Mouse (Mus musculus) stomach, postnatal 0 days (tissue): Measurements from ENCODE around the gene Eml1. TPM values are rescaled to one million over a fixed set of nuclear protein-coding genes. Genes with fewer than 3 reads are reported as not detected.
A peak's percentile ranks its signal among the peaks of the same experiment; 100 is the strongest.

Source experiments
- ATAC-seq: fragments of 200-750 bp; cut with Nextera tagmentation; 2 replicates; pipeline ENCODE4 v1.8.0; 2017; ENCODE audit not compliant: low FRiP score, low TSS enrichment
- DNase-seq: peaks from one replicate; pipeline ENCODE4 v3.0.0-alpha.2; 2016; ENCODE audit warnings: low spot score
- H3K27ac ChIP-seq: fragments of 300-500 bp; sonication (generic); replicated peaks from 2 replicates; pipeline ENCODE4 v1.5.1; 2014; ENCODE audit warnings: mild to moderate bottlenecking, control low read depth
- H3K27me3 ChIP-seq: fragments of 300-500 bp; sonication (generic); 2 replicates; pipeline ENCODE4 v1.6.1; 2014; ENCODE audit warnings: low read length; ENCODE audit not compliant: control insufficient read depth, insufficient read depth
- H3K36me3 ChIP-seq: fragments of 300-500 bp; sonication (generic); 2 replicates; pipeline ENCODE4 v1.6.1; 2014; ENCODE audit warnings: low read length, mixed read lengths; ENCODE audit not compliant: control insufficient read depth, insufficient read depth
- H3K4me1 ChIP-seq: fragments of 300-500 bp; sonication (generic); replicated peaks from 2 replicates; pipeline ENCODE4 v1.6.1; 2014; ENCODE audit warnings: antibody characterized with exemption; ENCODE audit not compliant: control insufficient read depth, insufficient read depth
- H3K4me2 ChIP-seq: fragments of 300-500 bp; sonication (generic); replicated peaks from 2 replicates; pipeline ENCODE4 v1.6.1; 2014; ENCODE audit warnings: low read depth, mild to moderate bottlenecking, control low read depth, moderate library complexity
- H3K4me3 ChIP-seq: fragments of 300-500 bp; sonication (generic); 2 replicates; pipeline ENCODE4 v1.5.1; 2014; ENCODE audit warnings: low read depth, low read length, control low read depth
- H3K9ac ChIP-seq: fragments of 300-500 bp; sonication (generic); 2 replicates; pipeline ENCODE4 v1.6.1; 2014; ENCODE audit warnings: mild to moderate bottlenecking, low read length, control low read depth, mixed read lengths
- H3K9me3 ChIP-seq: fragments of 300-500 bp; sonication (generic); 2 replicates; pipeline ENCODE4 v1.6.1; 2016; ENCODE audit warnings: low read length; ENCODE audit not compliant: control insufficient read depth
- CTCF ChIP-seq: IDR thresholded peaks from 2 replicates; pipeline ENCODE4 v1.5.1; 2016; ENCODE audit warnings: antibody characterized with exemption, low read depth, mild to moderate bottlenecking, moderate library complexity
- EP300 ChIP-seq: optimal IDR thresholded peaks from 2 replicates; pipeline ENCODE3; 2016; ENCODE audit warnings: antibody characterized with exemption
- WGBS: fragments of 180-500 bp; shearing (Covaris S2); extraction: QIAGEN DNeasy Blood & Tissue Kit; methylation state at CpG from one replicate; pipeline ENCODE4 v1.1.7; 2014; 5-methylcytosine and 5-hydroxymethylcytosine counted together
- polyA plus RNA-seq: library from polyadenylated mRNA; unstranded; fragments of >200 nt; fragmentation: Nextera tagmentation; extraction: Ambion mirVana; gene quantifications from 2 replicates; pipeline ENCODE4 v1.2.1, GENCODE M21; 2015

Gene Eml1
- polyA plus RNA-seq, 1 experiment from 2014 or later: 53.8 TPM

- WGBS: 51% methylated on average over 7 of the region's 7 CpGs
- Histone ChIP-seq H3K4me2 (no peak overlapping the region), H3K9ac (no peak overlapping the region), H3K36me3 (no peaks in the 10 kb centered on the region), H3K27me3 (no peaks in the 10 kb centered on the region), H3K4me3 (no peak overlapping the region), H3K9me3 (no peaks in the 10 kb centered on the region), H3K4me1 (no peaks in the 10 kb centered on the region), H3K27ac (no peak overlapping the region)
- ATAC-seq: no peak
- no peak for DNase-seq
- TF ChIP-seq EP300 (no peak), CTCF (peak; percentile 23; the same call in 1 of the 2 replicates)
These were observed 208.6 kb downstream of the Eml1 start for GRCm38 (mm10) chr12:108579156-108579871.

GRCm38 (mm10) chr12:108583775-108584174 is 213.0 kb downstream of the Eml1 start:
- H3K9ac ChIP-seq: no peak overlapping the region
- DNase-seq (no peak), ATAC-seq (no peak)
- no peaks in the 10 kb centered on the region for H3K4me1 ChIP-seq
- 62% methylated on average over 1 of the region's 1 CpGs for WGBS
- H3K4me2 ChIP-seq: no peak overlapping the region
- no peaks in the 10 kb centered on the region for H3K9me3 ChIP-seq
- no peaks in the 10 kb centered on the region for H3K36me3 ChIP-seq
- no peak overlapping the region for H3K4me3 ChIP-seq
- TF ChIP-seq EP300 (no peak), CTCF (no peak)
- no peak overlapping the region for H3K27ac ChIP-seq
- H3K27me3 ChIP-seq: no peaks in the 10 kb centered on the region

Other genes with a start within 250 kb of the Eml1 start
- 54.5 and 56.2 TPM in 2 replicates for gene Setd3, start 191.6 kb upstream of the Eml1 start, polyA plus RNA-seq
- gene Ccnk, start 191.4 kb upstream of the Eml1 start, polyA plus RNA-seq: 1.6 TPM in 2 replicates
- gene Ccdc85c, start 95.5 kb upstream of the Eml1 start, polyA plus RNA-seq: 6.7 and 7.0 TPM in 2 replicates
- gene Hhipl1, start 64.7 kb upstream of the Eml1 start, polyA plus RNA-seq: 0.23 and 0.24 TPM in 2 replicates
- gene Cyp46a1, start 36.6 kb upstream of the Eml1 start, polyA plus RNA-seq: 1.3 and 2.1 TPM in 2 replicates
- gene Evl, start 183.8 kb downstream of the Eml1 start, polyA plus RNA-seq: 27.8 and 31.3 TPM in 2 replicates